ENCODE assay signal across 18 mouse cellular contexts in the genomic region with DNA sequence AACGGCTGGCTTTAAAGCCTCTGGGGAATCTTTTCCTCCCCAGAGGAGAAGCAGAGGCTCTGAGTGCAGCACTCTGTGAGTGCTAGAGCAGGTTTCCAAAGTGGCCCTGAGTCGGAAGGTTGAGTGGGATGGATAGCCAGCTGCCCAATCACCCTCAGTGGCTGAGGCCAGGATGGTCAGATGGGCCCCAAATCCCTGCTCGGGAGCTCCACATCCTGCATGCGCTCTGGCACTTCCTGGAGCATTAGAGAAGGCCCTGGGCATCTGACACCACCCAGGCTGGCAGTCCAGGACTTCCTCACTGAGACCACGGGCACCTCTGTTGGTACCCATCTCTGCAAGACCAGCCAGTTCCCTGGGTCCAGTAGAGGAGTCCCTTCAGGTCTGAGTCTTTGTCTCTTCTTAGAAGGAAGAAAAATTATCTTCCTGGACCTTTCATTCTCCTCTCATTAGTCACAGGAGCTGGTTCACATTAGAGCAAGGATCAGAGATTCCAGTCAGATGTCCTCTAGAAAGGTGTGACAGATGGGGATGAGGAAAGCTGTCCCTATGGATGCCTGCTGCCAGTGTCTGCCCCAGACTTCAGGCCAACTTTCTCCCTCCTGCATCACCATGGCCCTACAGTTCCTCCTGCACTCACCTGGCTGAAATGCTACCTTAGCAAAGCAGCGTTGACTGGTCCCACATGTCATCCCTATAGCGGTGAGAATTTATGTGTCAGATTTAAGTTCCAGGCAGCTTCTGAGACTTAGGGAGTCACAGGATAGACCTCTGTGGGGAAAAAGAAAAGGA. TPM values are rescaled to one million over a fixed set of nuclear protein-coding genes. Genes with fewer than 3 reads are reported as not detected.
A peak's percentile ranks its signal among the peaks of the same experiment; 100 is the strongest.
DNase-seq lines count a peak whose midpoint lies in the region; ATAC-seq lines count a peak whose summit lies in the region.
"Had no signal": no experiment of that assay in that cellular context is flagged by ENCODE, and none has a peak within 500 bp of the region (broad histone marks: within the 10 kb centered on the region; RNA-seq: fewer than 3 reads in every experiment).

No protein-coding gene starts in this region.

- H3K4me3 ChIP-seq in forebrain, embryonic 11.5 days (ENCODE audit: low read depth, low read length): no peak overlapping the region
- H3K4me3 ChIP-seq in forebrain, embryonic 10.5 days: no peak overlapping the region
- H3K4me3 ChIP-seq in intestine, embryonic 14.5 days (ENCODE audit: low read depth, low read length): no peak overlapping the region
- no peak overlapping the region for H3K4me3 ChIP-seq in intestine, embryonic 16.5 days (ENCODE audit: low read length)
- no peak overlapping the region for H3K4me3 ChIP-seq in neural tube, embryonic 15.5 days (replicated peaks)
- H3K4me3 ChIP-seq: embryonic facial prominence, embryonic 12.5 days; forebrain, embryonic 13.5 days; heart, embryonic 13.5 days; hindbrain, embryonic 15.5 days had no signal

- no peak overlapping the region for H3K9ac ChIP-seq in forebrain, embryonic 11.5 days (ENCODE audit: low read length)
- no peak overlapping the region for H3K9ac ChIP-seq in intestine, embryonic 14.5 days (ENCODE audit: low read length)
- H3K9ac ChIP-seq in intestine, embryonic 16.5 days (ENCODE audit: low read depth, low read length): no peak overlapping the region
- no peak overlapping the region for H3K9ac ChIP-seq in neural tube, embryonic 15.5 days (replicated peaks)
- H3K9ac ChIP-seq: embryonic facial prominence, embryonic 12.5 days; forebrain, embryonic 13.5 days; forebrain, postnatal 0 days; heart, embryonic 13.5 days; hindbrain, embryonic 15.5 days had no signal

- H3K27ac ChIP-seq in forebrain, embryonic 11.5 days (ENCODE audit: low read depth, low read length): no peak overlapping the region
- H3K27ac ChIP-seq in forebrain, embryonic 10.5 days: no peak overlapping the region
- no peak overlapping the region for H3K27ac ChIP-seq in intestine, embryonic 14.5 days (ENCODE audit: low read depth)
- no peak overlapping the region for H3K27ac ChIP-seq in intestine, embryonic 16.5 days (ENCODE audit: low read length)
- H3K27ac ChIP-seq in neural tube, embryonic 15.5 days (replicated peaks): no peak overlapping the region
- H3K27ac ChIP-seq: embryonic facial prominence, embryonic 12.5 days; forebrain, embryonic 13.5 days; heart, embryonic 13.5 days; hindbrain, embryonic 15.5 days had no signal

- 82% methylated on average over 7 of the region's 7 CpGs for WGBS in forebrain, embryonic 11.5 days
- WGBS in forebrain, embryonic 10.5 days: 88% methylated on average over 7 of the region's 7 CpGs
- 85% methylated on average over 7 of the region's 7 CpGs for WGBS in intestine, embryonic 14.5 days
- 85% methylated on average over 7 of the region's 7 CpGs for WGBS in intestine, embryonic 16.5 days
- WGBS in neural tube, embryonic 15.5 days: 89% methylated on average over 7 of the region's 7 CpGs

- H3K36me3 ChIP-seq in forebrain, embryonic 11.5 days (ENCODE audit: control insufficient read depth, insufficient read depth, low read length): no peaks in the 10 kb centered on the region
- H3K36me3 ChIP-seq in forebrain, embryonic 10.5 days (replicated peaks): no peaks in the 10 kb centered on the region
- no peaks in the 10 kb centered on the region for H3K36me3 ChIP-seq in intestine, embryonic 14.5 days (ENCODE audit: control insufficient read depth, insufficient read depth, low read length)
- no peaks in the 10 kb centered on the region for H3K36me3 ChIP-seq in intestine, embryonic 16.5 days (ENCODE audit: control insufficient read depth, insufficient read depth, low read length)
- H3K36me3 ChIP-seq in neural tube, embryonic 15.5 days: no peaks in the 10 kb centered on the region
- H3K36me3 ChIP-seq: embryonic facial prominence, embryonic 12.5 days; heart, embryonic 13.5 days; hindbrain, embryonic 15.5 days had no signal

- no peaks in the 10 kb centered on the region for H3K9me3 ChIP-seq in forebrain, embryonic 11.5 days (ENCODE audit: control insufficient read depth, low read length)
- H3K9me3 ChIP-seq in forebrain, embryonic 10.5 days: no peaks in the 10 kb centered on the region
- no peaks in the 10 kb centered on the region for H3K9me3 ChIP-seq in intestine, embryonic 14.5 days (ENCODE audit: control insufficient read depth, low read length)
- no peaks in the 10 kb centered on the region for H3K9me3 ChIP-seq in intestine, embryonic 16.5 days (ENCODE audit: control insufficient read depth, low read length)
- H3K9me3 ChIP-seq in neural tube, embryonic 15.5 days (replicated peaks): no peaks in the 10 kb centered on the region
- H3K9me3 ChIP-seq: embryonic facial prominence, embryonic 12.5 days; forebrain, embryonic 13.5 days; heart, embryonic 13.5 days; hindbrain, embryonic 15.5 days had no signal

- peak; percentile 35 for DNase-seq in forebrain, embryonic 11.5 days (ENCODE audit: low spot score)
- no peak for DNase-seq in forebrain, embryonic 10.5 days (ENCODE audit: extremely low spot score, low spot score)
- DNase-seq in intestine, embryonic 14.5 days (ENCODE audit: low spot score): peak; percentile 47
- peak; percentile 10 for DNase-seq in neural tube, embryonic 10.5 days (ENCODE audit: extremely low spot score, low spot score)
- no peak for DNase-seq in embryo, embryonic 10.5 days (ENCODE audit: low spot score)
- DNase-seq: adrenal gland, postnatal 10 days; B cell, adult 2 months; cerebellum, adult 11 months; cerebellum, adult 8-10 months; cerebellum, postnatal 14 days; forebrain, postnatal 0 days; gastrocnemius, postnatal 14 days had no signal

- ATAC-seq in forebrain, embryonic 11.5 days (replicated peaks; ENCODE audit: low FRiP score): no peak
- ATAC-seq in intestine, embryonic 14.5 days (replicated peaks; ENCODE audit: low FRiP score, low TSS enrichment, low read depth): no peak
- ATAC-seq in intestine, embryonic 16.5 days: no peak
- no peak for ATAC-seq in neural tube, embryonic 15.5 days (ENCODE audit: low FRiP score)
- ATAC-seq: forebrain, embryonic 13.5 days; forebrain, postnatal 0 days had no signal

- no peaks in the 10 kb centered on the region for H3K27me3 ChIP-seq in forebrain, embryonic 11.5 days (ENCODE audit: control insufficient read depth, insufficient read depth, low read length)
- H3K27me3 ChIP-seq in forebrain, embryonic 10.5 days (ENCODE audit: poor library complexity, severe bottlenecking): no peaks in the 10 kb centered on the region
- H3K27me3 ChIP-seq in intestine, embryonic 14.5 days (replicated peaks; ENCODE audit: control insufficient read depth, insufficient read depth, low read length): no peaks in the 10 kb centered on the region
- H3K27me3 ChIP-seq in intestine, embryonic 16.5 days (replicated peaks; ENCODE audit: control insufficient read depth, insufficient read depth, low read length): no peaks in the 10 kb centered on the region
- H3K27me3 ChIP-seq in neural tube, embryonic 15.5 days (replicated peaks): no peaks in the 10 kb centered on the region
- H3K27me3 ChIP-seq: embryonic facial prominence, embryonic 12.5 days; forebrain, embryonic 13.5 days; heart, embryonic 13.5 days; hindbrain, embryonic 15.5 days had no signal

- no peak overlapping the region for H3K4me2 ChIP-seq in forebrain, embryonic 11.5 days (ENCODE audit: low read depth, low read length, severe bottlenecking)
- H3K4me2 ChIP-seq in intestine, embryonic 14.5 days (ENCODE audit: low read length): no peak overlapping the region
- no peak overlapping the region for H3K4me2 ChIP-seq in intestine, embryonic 16.5 days (ENCODE audit: low read depth, low read length)
- H3K4me2 ChIP-seq in neural tube, embryonic 15.5 days: no peak overlapping the region
- H3K4me2 ChIP-seq: embryonic facial prominence, embryonic 12.5 days; forebrain, embryonic 13.5 days; heart, embryonic 13.5 days; hindbrain, embryonic 15.5 days had no signal

- H3K4me1 ChIP-seq in forebrain, embryonic 11.5 days (replicated peaks; ENCODE audit: control insufficient read depth, insufficient read depth, low read length): no peaks in the 10 kb centered on the region
- H3K4me1 ChIP-seq in forebrain, embryonic 10.5 days: no peaks in the 10 kb centered on the region
- no peaks in the 10 kb centered on the region for H3K4me1 ChIP-seq in intestine, embryonic 14.5 days (replicated peaks; ENCODE audit: control insufficient read depth, insufficient read depth, low read length)
- H3K4me1 ChIP-seq in intestine, embryonic 16.5 days (ENCODE audit: control insufficient read depth, insufficient read depth, low read length): peaks cover 3% of the 10 kb centered on the region
- H3K4me1 ChIP-seq in neural tube, embryonic 15.5 days: no peaks in the 10 kb centered on the region
- H3K4me1 ChIP-seq: embryonic facial prominence, embryonic 12.5 days; forebrain, embryonic 13.5 days; hindbrain, embryonic 15.5 days had no signal

RNA-seq across cellular contexts. Expression of a gene that starts 8.8 kb away (rescaled TPM):
- polyA plus RNA-seq in forebrain, embryonic 11.5 days (2014; fragmentation: Nextera tagmentation; extraction: Ambion mirVana): 2.9 and 3.3 TPM in 2 replicates
- 1.3 and 1.8 TPM in 2 replicates for polyA plus RNA-seq in forebrain, embryonic 10.5 days (2016; fragmentation: Nextera tagmentation; extraction: Ambion mirVana)
- 6.4 and 6.5 TPM in 2 replicates for polyA plus RNA-seq in intestine, embryonic 14.5 days (2014; fragmentation: Nextera tagmentation; extraction: Ambion mirVana)
- polyA plus RNA-seq in intestine, embryonic 16.5 days (2015; fragmentation: Nextera tagmentation; extraction: Ambion mirVana): 5.5 and 7.6 TPM in 2 replicates
- polyA plus RNA-seq in neural tube, embryonic 15.5 days (2015; fragmentation: Nextera tagmentation; extraction: Ambion mirVana): 4.9 and 5.5 TPM in 2 replicates

Comparison
In these comparisons a context has a peak if more than half of its experiments do, and no peak if none do; other contexts are left out.
1. DNase-seq: peak in forebrain, embryonic 11.5 days (single experiment), intestine, embryonic 14.5 days (single experiment) and neural tube, embryonic 10.5 days (single experiment); none in forebrain, embryonic 10.5 days (single experiment) and embryo, embryonic 10.5 days (single experiment).